Mouse (Mus musculus) embryo, embryonic 10.5 days (tissue): ENCODE data around the gene Ildr1.

Source experiments
- DNase-seq: peaks from one replicate; pipeline ENCODE4 v3.0.0-alpha.2; 2015; ENCODE audit warnings: low spot score

Gene Ildr1

DNA sequence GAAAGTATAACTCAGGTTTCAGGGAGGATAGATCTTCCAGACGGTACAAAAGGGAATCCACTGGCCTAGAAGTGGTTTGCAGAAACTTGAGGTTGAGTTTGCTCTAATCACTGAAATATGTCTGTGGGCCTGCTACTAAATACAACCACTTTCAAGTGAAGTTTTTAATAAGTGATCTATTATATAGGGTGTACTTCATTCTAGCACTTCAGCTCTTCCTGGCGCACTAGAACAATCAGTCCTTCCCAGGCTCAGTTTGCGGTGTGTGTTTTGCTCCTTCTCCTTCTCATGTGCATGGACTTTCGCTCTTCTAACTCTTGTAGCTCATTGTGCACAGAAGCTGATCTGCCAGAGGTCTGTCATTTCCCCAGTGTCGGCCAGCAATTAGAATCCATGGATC is 79.2 kb downstream of the Ildr1 start:
- no peak for DNase-seq

DNA sequence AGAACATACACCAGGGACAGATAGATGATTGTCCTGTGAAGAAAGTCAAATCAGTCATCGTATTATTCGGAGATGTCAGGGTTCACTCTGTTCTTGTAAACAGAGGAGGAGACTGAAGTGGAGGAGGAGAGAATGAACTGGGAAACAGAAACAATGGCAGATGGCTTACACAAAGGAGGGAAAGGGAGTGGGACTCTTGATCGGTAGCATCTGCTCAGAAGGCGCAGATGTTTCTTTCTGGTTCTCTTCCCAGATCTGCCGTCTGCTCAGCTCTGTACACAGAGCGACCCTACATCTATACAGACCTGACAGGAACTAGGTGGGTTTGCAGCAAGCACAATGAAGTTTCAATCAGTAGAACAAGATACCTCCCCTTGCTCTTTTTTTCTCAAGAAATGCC is 81.9 kb downstream of the Ildr1 start:
- DNase-seq, result no peak
